Mouse (Mus musculus) MEL (cell line): ENCODE results near the gene Gm4756.

Experiments used
- CTCF ChIP-seq, 3 experiments: IDR thresholded peaks in 2 of 3; conservative IDR thresholded peaks in 1 of 3; 2 replicates each; pipeline ENCODE4 v1.5.1; 2011 to 2012; ENCODE audit warnings: low read length in 3 of 3, low read depth in 2 of 3, mild to moderate bottlenecking in 2 of 3, improper control_type of control experiment in 1 of 3, inconsistent platforms in 1 of 3, mixed read lengths in 1 of 3, moderate library complexity in 1 of 3; ENCODE audit not compliant: control insufficient read depth in 1 of 3, insufficient read depth in 1 of 3, poor library complexity in 1 of 3, severe bottlenecking in 1 of 3
- ETS1 ChIP-seq: IDR thresholded peaks from 2 replicates; pipeline ENCODE4 v1.6.1; 2012; ENCODE audit warnings: low read depth, mild to moderate bottlenecking, inconsistent platforms, low read length, improper control_type of control experiment, moderate library complexity

DNA sequence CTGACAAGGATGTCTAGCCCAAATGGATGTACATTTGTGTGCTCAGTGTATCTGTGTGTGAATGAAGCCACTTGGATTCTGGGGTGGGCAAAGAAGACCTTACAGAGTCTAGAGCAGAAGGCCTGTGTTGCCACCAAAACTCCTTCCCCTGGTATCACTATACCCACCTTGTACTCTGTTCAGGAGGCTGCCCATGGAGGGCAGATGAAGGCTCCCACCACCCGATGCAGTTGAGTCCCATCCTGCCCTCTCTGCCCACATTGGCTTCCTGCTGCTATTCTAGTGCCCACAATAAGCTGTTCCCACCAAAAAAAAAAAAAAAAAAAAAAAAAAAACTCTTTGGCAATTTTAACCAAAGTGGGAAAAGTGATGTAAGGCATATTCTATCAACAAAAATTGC is 28.0 kb downstream of the Gm4756 start:
- TF ChIP-seq ETS1 (no peak), CTCF (IDR thresholded peaks at IDR 0.05 in 2 of 3, conservative IDR thresholded peaks at IDR 0.05 in 1 of 3; ENCODE audit: control insufficient read depth in 1 of 3, insufficient read depth in 1 of 3, low read depth in 2 of 3, low read length in 3 of 3, poor library complexity in 1 of 3, severe bottlenecking in 1 of 3) (no peak)
